Mouse (Mus musculus): Measurements from ENCODE around the gene Fgf3. TPM values are rescaled to one million over a fixed set of nuclear protein-coding genes. Genes with fewer than 3 reads are reported as not detected.

The Fgf3 gene
- total and polyA plus RNA-seq, 3 experiments: not detected

- Histone ChIP-seq H3K27me3 (replicated peaks) (peaks cover 70% of the 10 kb centered on the region), H3K4me1 (ENCODE audit: control insufficient read depth in 1 of 2, insufficient read depth in 2 of 2) (no peaks in the 10 kb centered on the region), H3K9ac (ENCODE audit: insufficient read depth, low read depth) (no peak overlapping the region), H3K79me2 (replicated peaks; ENCODE audit: control insufficient read depth, extremely low read depth, insufficient read depth, poor library complexity, severe bottlenecking) (no peaks in the 10 kb centered on the region), H3K4me3 (replicated peaks in 1 of 3; ENCODE audit: low read depth in 2 of 3, low read length in 2 of 3, poor library complexity in 1 of 3) (no peak overlapping the region), H3K27ac (ENCODE audit: insufficient read depth, low read depth) (no peak overlapping the region), H3K9me3 (replicated peaks; ENCODE audit: low read length) (no peaks in the 10 kb centered on the region), H3K36me3 (replicated peaks in 1 of 2; ENCODE audit: control insufficient read depth in 1 of 2, insufficient read depth in 1 of 2, low read length in 1 of 2) (no peaks in the 10 kb centered on the region), H3K4me2 (ENCODE audit: insufficient read depth, low read depth, poor library complexity, severe bottlenecking) (no peak overlapping the region)
- TF ChIP-seq CHD1 (IDR thresholded peaks at IDR 0.05; ENCODE audit: low read depth, low read length) (no peak), RAD21 (IDR thresholded peaks at IDR 0.05; ENCODE audit: low read depth, low read length) (no peak), POLR2A (IDR thresholded peaks at IDR 0.05; ENCODE audit: low read depth, low read length) (no peak), TBP (conservative IDR thresholded peaks at IDR 0.05; ENCODE audit: low read depth, low read length) (no peak), E2F4 (IDR thresholded peaks at IDR 0.05; ENCODE audit: insufficient replicate concordance, low read depth, low read length) (no peak), IRF4 (IDR thresholded peaks at IDR 0.05; ENCODE audit: low read depth, low read length) (no peak), UBTF (IDR thresholded peaks at IDR 0.05; ENCODE audit: low read depth, low read length) (no peak), POLR2AphosphoS2 (IDR thresholded peaks at IDR 0.05; ENCODE audit: low read depth, low read length) (no peak)
- DNase-seq (ENCODE audit: extremely low read depth): no peak
- in situ Hi-C loops (cut with MboI; ENCODE audit: low pct_ligation_motif_present, low pct_unique_long_range_greater_than_20kb, low sequenced_read_pairs) (no loop called here), dilution Hi-C loops (cut with MboI; ENCODE audit: extremely low pct_ligation_motif_present, extremely low pct_unique_long_range_greater_than_20kb, low sequenced_read_pairs) (no loop called here)
Measured at GRCm38 (mm10) chr7:144867161-144867560, 29.3 kb downstream of the Fgf3 start.

GRCm38 (mm10) chr7:144867602-144868001, 29.7 kb downstream of the Fgf3 start:
- H3K4me3 ChIP-seq (replicated peaks in 1 of 3; ENCODE audit: low read depth in 2 of 3, low read length in 2 of 3, poor library complexity in 1 of 3): no peak overlapping the region
- H3K9ac ChIP-seq (ENCODE audit: insufficient read depth, low read depth): no peak overlapping the region
- no peaks in the 10 kb centered on the region for H3K9me3 ChIP-seq (replicated peaks; ENCODE audit: low read length)
- peaks cover 74% of the 10 kb centered on the region for H3K27me3 ChIP-seq (replicated peaks)
- H3K4me2 ChIP-seq (ENCODE audit: insufficient read depth, low read depth, poor library complexity, severe bottlenecking): no peak overlapping the region
- dilution Hi-C loops (cut with MboI; ENCODE audit: extremely low pct_ligation_motif_present, extremely low pct_unique_long_range_greater_than_20kb, low sequenced_read_pairs) (no loop called here), in situ Hi-C loops (cut with MboI; ENCODE audit: low pct_ligation_motif_present, low pct_unique_long_range_greater_than_20kb, low sequenced_read_pairs) (no loop called here)
- TF ChIP-seq ZMIZ1 (IDR thresholded peaks at IDR 0.05; ENCODE audit: low read depth, low read length): no peak
- no peak for TF ChIP-seq SMC3 (IDR thresholded peaks at IDR 0.05; ENCODE audit: low read depth, low read length)
- TF ChIP-seq BHLHE40 (IDR thresholded peaks at IDR 0.05; ENCODE audit: low read depth, low read length): no peak
- TF ChIP-seq UBTF (IDR thresholded peaks at IDR 0.05; ENCODE audit: low read depth, low read length): no peak
- no peak for TF ChIP-seq MEF2A (IDR thresholded peaks at IDR 0.05; ENCODE audit: borderline replicate concordance, low read depth, low read length)
- TF ChIP-seq CHD1 (IDR thresholded peaks at IDR 0.05; ENCODE audit: low read depth, low read length): no peak
- no peak for TF ChIP-seq MXI1 (IDR thresholded peaks at IDR 0.05; ENCODE audit: low read depth, low read length)
- TF ChIP-seq NRF1 (IDR thresholded peaks at IDR 0.05; ENCODE audit: low read depth, low read length): no peak
- no peak for TF ChIP-seq TBP (conservative IDR thresholded peaks at IDR 0.05; ENCODE audit: low read depth, low read length)
- TF ChIP-seq RCOR1 (conservative IDR thresholded peaks at IDR 0.05; ENCODE audit: low read depth, low read length): no peak
- no peaks in the 10 kb centered on the region for H3K4me1 ChIP-seq (ENCODE audit: control insufficient read depth in 1 of 2, insufficient read depth in 2 of 2)
- no peaks in the 10 kb centered on the region for H3K79me2 ChIP-seq (replicated peaks; ENCODE audit: control insufficient read depth, extremely low read depth, insufficient read depth, poor library complexity, severe bottlenecking)
- no peak for DNase-seq (ENCODE audit: extremely low read depth)
- no peak overlapping the region for H3K27ac ChIP-seq (ENCODE audit: insufficient read depth, low read depth)
- no peaks in the 10 kb centered on the region for H3K36me3 ChIP-seq (replicated peaks in 1 of 2; ENCODE audit: control insufficient read depth in 1 of 2, insufficient read depth in 1 of 2, low read length in 1 of 2)
